13 mouse cellular contexts compared by ENCODE assay signal in genomic region chr12:7870004-7870403, GRCm38 (mm10).
DNase-seq lines count a peak whose midpoint lies in the region; ATAC-seq and TF ChIP-seq lines count a peak whose summit lies in the region.
"Had no signal": no experiment of that assay in that cellular context is flagged by ENCODE, and none has a peak within 500 bp of the region (broad histone marks: within the 10 kb centered on the region; RNA-seq: fewer than 3 reads in every experiment).

No protein-coding gene starts in this region.

- 60% methylated on average over 3 of the region's 3 CpGs for WGBS in hindbrain, postnatal 0 days
- WGBS in hindbrain, embryonic 12.5 days = 74% methylated on average over 3 of the region's 3 CpGs
- 50% methylated on average over 3 of the region's 3 CpGs for WGBS in lung, postnatal 0 days
- 41% methylated on average over 3 of the region's 3 CpGs for WGBS in lung, adult 2 months

- TF ChIP-seq EP300 in lung, postnatal 0 days (IDR thresholded peaks at IDR 0.05) = no peak

- no peaks in the 10 kb centered on the region for H3K27me3 ChIP-seq in hindbrain, postnatal 0 days (ENCODE audit: insufficient read depth, low read length)
- H3K27me3 ChIP-seq in hindbrain, embryonic 12.5 days = no peaks in the 10 kb centered on the region
- no peaks in the 10 kb centered on the region for H3K27me3 ChIP-seq in lung, postnatal 0 days (replicated peaks; ENCODE audit: insufficient read depth, low read length)
- H3K27me3 ChIP-seq: liver, embryonic 13.5 days had no signal

- no peak for TF ChIP-seq POLR2A in lung, adult 2 months (IDR thresholded peaks at IDR 0.05; ENCODE audit: borderline replicate concordance, extremely low read depth, low read depth, low read length)

- no peak overlapping the region for H3K4me3 ChIP-seq in hindbrain, postnatal 0 days (ENCODE audit: low read length)
- no peak overlapping the region for H3K4me3 ChIP-seq in hindbrain, embryonic 12.5 days
- H3K4me3 ChIP-seq in lung, postnatal 0 days (ENCODE audit: low read depth, low read length) = no peak overlapping the region
- no peak overlapping the region for H3K4me3 ChIP-seq in lung, adult 2 months (replicated peaks; ENCODE audit: extremely low read depth, low read depth, low read length)
- H3K4me3 ChIP-seq: liver, embryonic 13.5 days had no signal

- no peak overlapping the region for H3K4me2 ChIP-seq in hindbrain, postnatal 0 days (ENCODE audit: low read depth, low read length)
- H3K4me2 ChIP-seq in hindbrain, embryonic 12.5 days (replicated peaks) = no peak overlapping the region
- no peak overlapping the region for H3K4me2 ChIP-seq in lung, postnatal 0 days (replicated peaks; ENCODE audit: low read depth, low read length)
- H3K4me2 ChIP-seq: liver, embryonic 13.5 days had no signal

- H3K9ac ChIP-seq in hindbrain, postnatal 0 days (replicated peaks; ENCODE audit: low read length) = no peak overlapping the region
- no peak overlapping the region for H3K9ac ChIP-seq in hindbrain, embryonic 12.5 days
- no peak overlapping the region for H3K9ac ChIP-seq in lung, postnatal 0 days (replicated peaks; ENCODE audit: low read depth)
- H3K9ac ChIP-seq: liver, embryonic 13.5 days had no signal

- intact Hi-C loops in gastrocnemius, postnatal 36 days (cut with DNase I) = no loop called here

- no peaks in the 10 kb centered on the region for H3K9me3 ChIP-seq in hindbrain, postnatal 0 days (ENCODE audit: low read length)
- H3K9me3 ChIP-seq in hindbrain, embryonic 12.5 days (replicated peaks) = no peaks in the 10 kb centered on the region
- no peaks in the 10 kb centered on the region for H3K9me3 ChIP-seq in lung, postnatal 0 days (ENCODE audit: low read length)
- H3K9me3 ChIP-seq: liver, embryonic 13.5 days had no signal

- ATAC-seq in hindbrain, postnatal 0 days = no peak
- ATAC-seq in hindbrain, embryonic 12.5 days (ENCODE audit: low FRiP score) = no peak
- no peak for ATAC-seq in lung, postnatal 0 days

- peak; percentile 18 for DNase-seq in embryo, embryonic 10.5 days (ENCODE audit: low spot score)
- no peak for DNase-seq in embryo, embryonic 10 days (ENCODE audit: low spot score)
- DNase-seq in hindbrain, postnatal 0 days (ENCODE audit: low spot score) = peak; percentile 77
- DNase-seq in lung, postnatal 0 days (ENCODE audit: low spot score) = peak; percentile 57
- DNase-seq in lung, adult 2 months = no peak
- peak; percentile 10 for DNase-seq in fibroblast of lung, adult 2 months (ENCODE audit: low read depth)
- no peak for DNase-seq in gastrocnemius, postnatal 36 days
- DNase-seq: adrenal gland, adult 2 months; B cell, adult 2 months; gastrocnemius, postnatal 14 days; kidney, adult 8-10 months; liver, embryonic 13.5 days had no signal

- no peaks in the 10 kb centered on the region for H3K36me3 ChIP-seq in hindbrain, postnatal 0 days (ENCODE audit: insufficient read depth, low read length)
- no peaks in the 10 kb centered on the region for H3K36me3 ChIP-seq in hindbrain, embryonic 12.5 days
- no peaks in the 10 kb centered on the region for H3K36me3 ChIP-seq in lung, postnatal 0 days (ENCODE audit: insufficient read depth, low read length)
- H3K36me3 ChIP-seq: liver, embryonic 13.5 days had no signal

- TF ChIP-seq CTCF in hindbrain, postnatal 0 days (IDR thresholded peaks at IDR 0.05; ENCODE audit: low read depth) = peak; percentile 62
- TF ChIP-seq CTCF in lung, postnatal 0 days (IDR thresholded peaks at IDR 0.05) = peak; percentile 56
- no peak for TF ChIP-seq CTCF in lung, adult 2 months (IDR thresholded peaks at IDR 0.05; ENCODE audit: insufficient read depth, low read length)

- no peak overlapping the region for H3K27ac ChIP-seq in hindbrain, postnatal 0 days
- H3K27ac ChIP-seq in hindbrain, embryonic 12.5 days = no peak overlapping the region
- H3K27ac ChIP-seq in lung, postnatal 0 days (ENCODE audit: low read length) = no peak overlapping the region
- H3K27ac ChIP-seq: liver, embryonic 13.5 days had no signal

- no peaks in the 10 kb centered on the region for H3K4me1 ChIP-seq in hindbrain, postnatal 0 days (ENCODE audit: insufficient read depth, low read length)
- H3K4me1 ChIP-seq in hindbrain, embryonic 12.5 days = no peaks in the 10 kb centered on the region
- no peaks in the 10 kb centered on the region for H3K4me1 ChIP-seq in lung, postnatal 0 days (ENCODE audit: insufficient read depth, low read depth, low read length)
- no peaks in the 10 kb centered on the region for H3K4me1 ChIP-seq in lung, adult 2 months (ENCODE audit: control insufficient read depth, insufficient read depth, low read length)
- H3K4me1 ChIP-seq: liver, embryonic 13.5 days had no signal

Comparison
In these comparisons a context has a peak if more than half of its experiments do, and no peak if none do; other contexts are left out.
1. DNase-seq: peak in embryo, embryonic 10.5 days (single experiment), hindbrain, postnatal 0 days (single experiment), lung, postnatal 0 days (single experiment) and fibroblast of lung, adult 2 months (single experiment); none in embryo, embryonic 10 days (single experiment), lung, adult 2 months (single experiment) and gastrocnemius, postnatal 36 days (0 of 2).